Mouse (Mus musculus) forebrain, embryonic 15.5 days (tissue): ENCODE results near the gene Ccdc186. TPM values are rescaled to one million over a fixed set of nuclear protein-coding genes. Genes with fewer than 3 reads are reported as not detected.
"Not testable (repeated sequence)": the region's sequence is repeated elsewhere in the genome, so short reads cannot be mapped to it uniquely, and the experiment has no call there.

ENCODE experiments used
- ATAC-seq: fragments of 200-750 bp; cut with Nextera tagmentation; replicated peaks from 2 replicates; pipeline ENCODE4 v1.8.0; 2017; ENCODE audit warnings: mild to moderate bottlenecking, moderate TSS enrichment, moderate library complexity
- H3K27ac ChIP-seq: fragments of 300-500 bp; sonication (generic); replicated peaks from 2 replicates; pipeline ENCODE4 v1.5.1; 2015; ENCODE audit warnings: mild to moderate bottlenecking, inconsistent platforms
- H3K27me3 ChIP-seq: fragments of 300-500 bp; sonication (generic); 2 replicates; pipeline ENCODE4 v1.6.1; 2015; ENCODE audit warnings: inconsistent platforms
- H3K36me3 ChIP-seq: fragments of 300-500 bp; sonication (generic); 2 replicates; pipeline ENCODE4 v1.6.1; 2015; ENCODE audit warnings: mild to moderate bottlenecking, inconsistent platforms
- H3K4me1 ChIP-seq: fragments of 300-500 bp; sonication (generic); 2 replicates; pipeline ENCODE4 v1.6.1; 2015; ENCODE audit warnings: inconsistent platforms
- H3K4me2 ChIP-seq: fragments of 300-500 bp; sonication (generic); replicated peaks from 2 replicates; pipeline ENCODE4 v1.6.1; 2015; ENCODE audit warnings: mild to moderate bottlenecking, inconsistent platforms
- H3K4me3 ChIP-seq: fragments of 300-500 bp; sonication (generic); 2 replicates; pipeline ENCODE4 v1.5.1; 2015; ENCODE audit warnings: mild to moderate bottlenecking, inconsistent platforms
- H3K9ac ChIP-seq: fragments of 300-500 bp; sonication (generic); replicated peaks from 2 replicates; pipeline ENCODE4 v1.6.1; 2015; ENCODE audit warnings: mild to moderate bottlenecking, inconsistent platforms
- H3K9me3 ChIP-seq: fragments of 300-500 bp; sonication (generic); 2 replicates; pipeline ENCODE4 v1.6.1; 2016; ENCODE audit warnings: inconsistent platforms
- WGBS: fragments of 180-500 bp; shearing (Covaris S2); methylation state at CpG from one replicate; pipeline ENCODE4 v1.1.7; 2015; ENCODE audit warnings: mixed read lengths; 5-methylcytosine and 5-hydroxymethylcytosine counted together
- polyA plus RNA-seq: library from polyadenylated mRNA; unstranded; fragments of >200 nt; fragmentation: Nextera tagmentation; extraction: Ambion mirVana; gene quantifications from 2 replicates; pipeline ENCODE4 v1.2.1, GENCODE M21; 2015

Ccdc186 gene
- polyA plus RNA-seq, 1 experiment from 2014 or later, result 27.6 TPM

DNA sequence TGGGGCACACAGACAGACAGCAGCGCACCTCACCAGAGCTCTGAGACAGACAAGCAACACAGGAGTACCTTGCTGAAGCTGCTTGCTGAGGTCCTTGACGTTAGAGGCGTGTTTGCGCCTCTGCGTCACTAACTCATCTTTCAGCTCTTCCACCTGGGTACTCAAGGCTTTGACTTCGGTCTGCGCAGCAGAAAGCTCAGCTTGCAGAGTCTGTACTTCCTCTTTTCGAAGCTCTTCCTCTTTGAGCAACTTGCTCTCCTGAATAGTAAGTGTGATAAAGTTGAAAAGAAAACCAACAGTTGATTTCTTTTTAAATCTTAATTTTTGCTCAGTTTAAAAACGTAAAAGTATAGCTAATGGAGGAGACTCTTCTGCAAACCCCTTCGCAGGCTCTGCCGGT, 24.6 kb downstream of the Ccdc186 start:
- H3K27me3 ChIP-seq, result no peaks in the 10 kb centered on the region
- H3K9ac ChIP-seq, result no peak overlapping the region
- 97% methylated on average over 11 of the region's 11 CpGs for WGBS
- peaks cover 78% of the 10 kb centered on the region for H3K36me3 ChIP-seq
- ATAC-seq, result no peak
- H3K4me3 ChIP-seq, result no peak overlapping the region
- no peak overlapping the region for H3K27ac ChIP-seq
- H3K4me2 ChIP-seq, result no peak overlapping the region
- H3K4me1 ChIP-seq, result no peaks in the 10 kb centered on the region
- H3K9me3 ChIP-seq, result no peaks in the 10 kb centered on the region

GRCm38 (mm10) chr19:56788952-56789351, 33.0 kb downstream of the Ccdc186 start:
- Histone ChIP-seq H3K9ac (no peak overlapping the region), H3K4me2 (no peak overlapping the region), H3K4me3 (no peak overlapping the region), H3K36me3 (peaks cover 36% of the 10 kb centered on the region), H3K27ac (no peak overlapping the region), H3K4me1 (no peaks in the 10 kb centered on the region), H3K27me3 (no peaks in the 10 kb centered on the region), H3K9me3 (no peaks in the 10 kb centered on the region)
- 94% methylated on average over 5 of the region's 5 CpGs for WGBS
- ATAC-seq, result no peak

GRCm38 (mm10) chr19:56787911-56788310, 34.1 kb downstream of the Ccdc186 start:
- Histone ChIP-seq H3K27ac (no peak overlapping the region), H3K36me3 (peaks cover 28% of the 10 kb centered on the region), H3K9me3 (no peaks in the 10 kb centered on the region), H3K4me3 (no peak overlapping the region), H3K4me1 (no peaks in the 10 kb centered on the region), H3K4me2 (no peak overlapping the region), H3K9ac (no peak overlapping the region), H3K27me3 (no peaks in the 10 kb centered on the region)
- no peak for ATAC-seq
- WGBS, result 85% methylated on average over 7 of the region's 7 CpGs

DNA sequence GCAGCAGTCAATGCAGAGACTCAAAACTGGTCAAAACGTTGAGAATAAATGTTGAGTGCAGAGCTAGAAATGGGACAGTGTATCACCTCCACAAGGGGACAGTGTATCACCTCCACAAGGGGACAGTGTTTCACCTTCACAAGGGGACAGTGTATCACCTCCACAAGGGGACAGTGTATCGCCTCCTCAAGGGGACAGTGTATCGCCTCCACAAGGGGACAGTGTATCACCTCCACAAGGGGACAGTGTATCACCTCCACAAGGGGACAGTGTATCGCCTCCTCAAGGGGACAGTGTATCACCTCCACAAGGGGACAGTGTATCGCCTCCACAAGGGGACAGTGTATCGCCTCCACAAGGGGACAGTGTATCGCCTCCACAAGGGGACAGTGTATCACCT, 43.5 kb downstream of the Ccdc186 start:
- peaks cover 16% of the 10 kb centered on the region; the same call in 1 of the 2 replicates for H3K27me3 ChIP-seq
- not testable (repeated sequence) for ATAC-seq, H3K36me3 ChIP-seq, H3K4me2 ChIP-seq, H3K27ac ChIP-seq, H3K9ac ChIP-seq, H3K9me3 ChIP-seq, H3K4me3 ChIP-seq
- peaks cover 28% of the 10 kb centered on the region for H3K4me1 ChIP-seq
- WGBS, result 94% methylated on average over 7 of the region's 7 CpGs

DNA sequence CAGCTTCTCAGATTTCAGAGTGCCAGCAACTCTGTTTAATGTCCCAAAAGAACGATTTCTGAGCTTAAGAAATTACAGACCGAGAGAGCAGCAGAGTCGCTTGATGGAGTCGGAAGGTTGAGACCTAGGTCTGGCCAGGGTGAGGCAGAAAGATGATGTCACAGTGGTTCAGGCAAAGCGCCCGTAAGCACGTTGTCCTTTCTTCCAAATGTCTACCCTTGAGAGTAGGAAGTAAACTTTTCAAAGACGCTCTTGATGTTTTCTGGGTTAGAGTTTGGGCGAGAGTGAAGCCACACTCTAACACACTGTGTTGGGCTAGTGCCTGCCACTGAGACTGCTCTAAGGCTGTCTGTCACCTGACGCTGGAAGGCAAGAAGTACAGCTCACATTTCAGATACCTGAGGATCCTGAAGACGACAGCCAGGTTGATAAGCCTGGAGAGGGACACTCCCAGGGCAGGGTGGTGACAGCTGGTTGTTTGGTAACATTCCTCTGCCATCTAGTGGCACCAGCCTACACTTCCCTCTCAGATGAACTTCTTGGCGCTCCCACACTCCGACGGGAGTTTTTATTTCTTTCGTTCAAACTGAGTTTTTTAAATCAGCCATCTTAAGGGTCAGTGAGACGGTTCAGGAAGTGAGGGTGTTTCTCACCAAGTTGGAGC, 45.1 kb downstream of the Ccdc186 start:
- peaks cover 16% of the 10 kb centered on the region; the same call in 1 of the 2 replicates for H3K27me3 ChIP-seq
- no peaks in the 10 kb centered on the region for H3K9me3 ChIP-seq
- 45% methylated on average over 16 of the region's 16 CpGs for WGBS
- H3K36me3 ChIP-seq, result no peaks in the 10 kb centered on the region
- H3K27ac ChIP-seq, result no peak overlapping the region
- peaks cover 31% of the 10 kb centered on the region for H3K4me1 ChIP-seq
- ATAC-seq, result 0 out of 2 replicates have a peak, but pooled peaks have one; percentile 47
- H3K4me2 ChIP-seq, result no peak overlapping the region
- H3K9ac ChIP-seq, result no peak overlapping the region
- no peak overlapping the region for H3K4me3 ChIP-seq

- WGBS, result 11% methylated on average over 18 of the region's 18 CpGs
- peaks cover 31% of the 10 kb centered on the region for H3K4me1 ChIP-seq
- ATAC-seq, result no peak
- no peak overlapping the region for H3K27ac ChIP-seq
- H3K27me3 ChIP-seq, result peaks cover 16% of the 10 kb centered on the region; the same call in 1 of the 2 replicates
- H3K9me3 ChIP-seq, result no peaks in the 10 kb centered on the region
- H3K36me3 ChIP-seq, result no peaks in the 10 kb centered on the region
- peak overlapping the region; percentile 19 for H3K4me3 ChIP-seq
- H3K4me2 ChIP-seq, result peak overlapping the region; percentile 40
- H3K9ac ChIP-seq, result no peak overlapping the region
Measured at GRCm38 (mm10) chr19:56775893-56776718, 45.9 kb downstream of the Ccdc186 start.

DNA sequence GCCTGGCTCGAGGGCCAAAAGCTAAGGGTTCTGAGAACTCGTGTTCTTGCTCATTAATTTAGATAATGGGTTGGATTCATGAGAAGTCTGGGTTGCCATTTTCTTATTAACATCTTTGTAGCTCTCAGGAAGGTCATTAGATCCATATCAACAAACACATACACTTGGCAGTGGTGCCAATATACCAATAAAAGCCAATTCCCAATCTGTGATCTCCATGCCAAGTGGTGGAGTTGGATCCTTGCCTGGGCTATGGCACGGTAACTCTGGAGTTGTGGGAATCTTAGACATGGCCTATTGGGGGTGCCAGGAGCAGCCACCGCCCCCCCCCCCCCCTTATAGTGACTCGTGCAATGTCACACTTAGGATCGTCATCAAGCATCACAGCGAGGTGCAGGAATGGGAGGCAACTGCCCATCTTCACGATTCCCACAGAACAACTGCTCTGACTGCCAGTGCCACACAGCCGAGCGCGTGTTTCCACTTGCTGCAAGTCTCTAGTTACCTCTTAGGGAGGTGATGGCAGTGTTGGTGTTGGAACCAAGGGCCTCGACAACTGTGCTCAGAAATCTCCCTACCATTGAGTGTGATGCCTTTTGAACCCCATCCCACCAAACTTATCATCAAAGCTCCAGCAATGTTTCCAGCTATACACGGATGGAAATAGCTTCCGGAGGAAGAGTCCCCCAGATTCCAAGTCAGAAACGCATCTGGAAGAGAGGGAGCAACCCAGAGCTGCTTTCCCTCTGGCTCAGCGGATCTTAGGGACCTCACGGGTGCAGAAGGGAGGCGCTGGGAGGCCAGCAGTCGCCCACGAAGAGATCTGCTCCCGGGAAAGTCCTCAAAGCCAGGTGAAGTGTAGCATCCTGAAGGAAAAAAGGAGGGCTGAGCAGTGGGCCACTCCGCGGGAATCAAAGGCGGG, 46.8 kb downstream of the Ccdc186 start:
- no peaks in the 10 kb centered on the region for H3K9me3 ChIP-seq
- peaks cover 31% of the 10 kb centered on the region for H3K4me1 ChIP-seq
- H3K4me2 ChIP-seq, result peak overlapping the region; percentile 40
- H3K36me3 ChIP-seq, result no peaks in the 10 kb centered on the region
- H3K27me3 ChIP-seq, result peaks cover 16% of the 10 kb centered on the region; the same call in 1 of the 2 replicates
- 28% methylated on average over 24 of the region's 24 CpGs for WGBS
- no peak for ATAC-seq
- no peak overlapping the region for H3K9ac ChIP-seq
- H3K27ac ChIP-seq, result no peak overlapping the region
- H3K4me3 ChIP-seq, result peak overlapping the region; percentile 19; the same call in 1 of the 2 replicates

- no peaks in the 10 kb centered on the region for H3K36me3 ChIP-seq
- H3K9me3 ChIP-seq, result no peaks in the 10 kb centered on the region
- H3K4me2 ChIP-seq, result no peak overlapping the region
- no peak for ATAC-seq
- no peak overlapping the region for H3K9ac ChIP-seq
- peaks cover 16% of the 10 kb centered on the region; the same call in 1 of the 2 replicates for H3K27me3 ChIP-seq
- H3K4me1 ChIP-seq, result peaks cover 31% of the 10 kb centered on the region
- H3K27ac ChIP-seq, result no peak overlapping the region
- 66% methylated on average over 9 of the region's 9 CpGs for WGBS
- no peak overlapping the region for H3K4me3 ChIP-seq
Measured at GRCm38 (mm10) chr19:56774408-56774962, 47.5 kb downstream of the Ccdc186 start.

- 0 out of 2 replicates have a peak, but pooled peaks have one; percentile 12 for ATAC-seq
- peaks cover 31% of the 10 kb centered on the region for H3K4me1 ChIP-seq
- no peak overlapping the region for H3K27ac ChIP-seq
- no peak overlapping the region for H3K4me3 ChIP-seq
- no peak overlapping the region for H3K4me2 ChIP-seq
- H3K9me3 ChIP-seq, result no peaks in the 10 kb centered on the region
- no peak overlapping the region for H3K9ac ChIP-seq
- 9% methylated on average over 10 of the region's 10 CpGs for WGBS
- peaks cover 16% of the 10 kb centered on the region; the same call in 1 of the 2 replicates for H3K27me3 ChIP-seq
- H3K36me3 ChIP-seq, result no peaks in the 10 kb centered on the region
Measured at GRCm38 (mm10) chr19:56773393-56773971, 48.5 kb downstream of the Ccdc186 start.

DNA sequence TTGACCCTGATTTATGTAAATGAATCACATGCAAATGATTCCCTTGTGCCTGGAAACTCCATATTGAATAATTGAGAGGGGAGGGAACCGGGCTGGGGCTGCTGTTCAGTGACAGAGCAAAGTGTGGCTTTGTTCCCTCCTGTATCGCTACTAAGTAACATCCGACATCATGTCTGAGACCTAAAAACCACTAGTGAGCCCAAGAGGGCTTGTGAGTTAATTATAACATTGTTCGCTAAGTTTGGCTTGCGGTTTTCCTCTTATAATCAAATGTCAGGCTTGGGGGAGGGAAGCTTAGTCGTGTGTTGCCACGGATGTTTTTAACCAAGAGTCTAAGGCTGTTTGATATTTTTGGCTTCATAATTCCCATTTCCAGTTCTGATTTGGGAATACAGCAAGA, 49.8 kb downstream of the Ccdc186 start:
- WGBS, result 60% methylated on average over 7 of the region's 7 CpGs
- no peak overlapping the region for H3K9ac ChIP-seq
- no peaks in the 10 kb centered on the region for H3K36me3 ChIP-seq
- H3K27me3 ChIP-seq, result peaks cover 16% of the 10 kb centered on the region; the same call in 1 of the 2 replicates
- peaks cover 31% of the 10 kb centered on the region for H3K4me1 ChIP-seq
- H3K27ac ChIP-seq, result no peak overlapping the region
- no peak overlapping the region for H3K4me2 ChIP-seq
- H3K9me3 ChIP-seq, result no peaks in the 10 kb centered on the region
- no peak overlapping the region for H3K4me3 ChIP-seq
- no peak for ATAC-seq

DNA sequence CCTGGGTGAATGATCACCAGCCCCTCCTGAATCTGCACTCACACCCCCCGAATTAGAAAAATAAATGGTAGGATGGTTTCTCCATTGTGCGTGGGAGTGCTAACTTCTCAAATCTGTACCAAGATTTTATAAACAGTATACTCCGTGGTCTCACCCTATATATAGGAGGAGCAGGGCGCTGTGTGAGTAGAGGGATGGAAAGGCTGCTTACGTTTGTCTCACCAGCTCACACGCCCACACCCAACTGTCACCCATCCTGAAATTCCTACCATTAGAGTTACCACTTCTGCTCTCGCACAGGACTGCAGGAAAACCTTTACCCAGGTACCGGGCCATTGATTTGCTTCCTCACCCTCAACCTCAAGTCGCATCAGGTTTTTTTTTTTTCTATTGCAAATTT, 53.0 kb downstream of the Ccdc186 start:
- H3K9me3 ChIP-seq, result no peaks in the 10 kb centered on the region
- no peak overlapping the region for H3K27ac ChIP-seq
- H3K9ac ChIP-seq, result no peak overlapping the region
- H3K4me3 ChIP-seq, result no peak overlapping the region
- WGBS, result 95% methylated on average over 9 of the region's 9 CpGs
- no peaks in the 10 kb centered on the region for H3K36me3 ChIP-seq
- no peak overlapping the region for H3K4me2 ChIP-seq
- H3K4me1 ChIP-seq, result peaks cover 8% of the 10 kb centered on the region
- no peak for ATAC-seq
- H3K27me3 ChIP-seq, result no peaks in the 10 kb centered on the region
